Mouse (Mus musculus): ENCODE results near the gene Abl1.

DNA sequence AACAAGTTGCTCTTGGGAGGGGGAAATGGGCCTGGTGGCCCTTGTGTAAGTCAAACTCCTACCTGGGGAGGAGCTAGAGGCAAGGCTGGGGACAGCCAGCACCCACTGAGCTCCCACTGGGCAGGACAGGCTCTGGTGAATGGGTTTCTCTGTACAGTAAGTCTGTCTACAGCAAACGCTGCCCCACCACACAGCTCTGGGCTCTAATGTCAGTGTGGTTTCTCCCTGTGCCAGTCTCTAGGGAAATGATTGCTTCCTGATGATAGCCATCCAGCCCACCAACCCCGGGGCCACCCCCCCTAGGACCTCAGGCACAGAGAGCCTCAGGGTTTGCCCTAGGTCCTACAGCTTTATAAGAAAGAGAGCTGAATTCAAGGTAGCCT lies 121.2 kb downstream of the Abl1 start:
- TF ChIP-seq EP300 (IDR thresholded peaks at IDR 0.05; ENCODE audit: insufficient read depth, low read depth, low read length) (no peak), CTCF (IDR thresholded peaks at IDR 0.05; ENCODE audit: low read depth, low read length) (no peak)

Data from ES-Bruce4 (cell line).